Comparison of ENCODE assay signal across 10 mouse cellular contexts in genomic region chr13:71158300-71158860, GRCm38 (mm10).
DNase-seq lines count a peak whose midpoint lies in the region; ATAC-seq lines count a peak whose summit lies in the region.
"Had no signal": no experiment of that assay in that cellular context is flagged by ENCODE, and none has a peak within 500 bp of the region (broad histone marks: within the 10 kb centered on the region; RNA-seq: fewer than 3 reads in every experiment).

No protein-coding gene starts in this region.

- no peak overlapping the region for H3K27ac ChIP-seq in limb, embryonic 11.5 days (replicated peaks; ENCODE audit: low read depth, low read length)
- H3K27ac ChIP-seq in limb, embryonic 10.5 days: no peak overlapping the region
- no peak overlapping the region for H3K27ac ChIP-seq in forebrain, embryonic 11.5 days (ENCODE audit: low read depth, low read length)
- H3K27ac ChIP-seq in stomach, embryonic 14.5 days (ENCODE audit: low read length): no peak overlapping the region

- H3K36me3 ChIP-seq in limb, embryonic 11.5 days (ENCODE audit: control insufficient read depth, insufficient read depth, low read length): no peaks in the 10 kb centered on the region
- no peaks in the 10 kb centered on the region for H3K36me3 ChIP-seq in limb, embryonic 10.5 days
- no peaks in the 10 kb centered on the region for H3K36me3 ChIP-seq in forebrain, embryonic 11.5 days (ENCODE audit: control insufficient read depth, insufficient read depth, low read length)
- H3K36me3 ChIP-seq in stomach, embryonic 14.5 days (ENCODE audit: control insufficient read depth, insufficient read depth, low read length): no peaks in the 10 kb centered on the region
- H3K36me3 ChIP-seq: G1E had no signal

- H3K9me3 ChIP-seq in limb, embryonic 11.5 days (ENCODE audit: control insufficient read depth, low read length): no peaks in the 10 kb centered on the region
- no peaks in the 10 kb centered on the region for H3K9me3 ChIP-seq in limb, embryonic 10.5 days (replicated peaks)
- H3K9me3 ChIP-seq in forebrain, embryonic 11.5 days (ENCODE audit: control insufficient read depth, low read length): no peaks in the 10 kb centered on the region
- no peaks in the 10 kb centered on the region for H3K9me3 ChIP-seq in stomach, embryonic 14.5 days (ENCODE audit: control insufficient read depth, low read depth, low read length)

- no peak for ATAC-seq in limb, embryonic 11.5 days (ENCODE audit: insufficient number of reproducible peaks, low FRiP score, low TSS enrichment, low read depth)
- peak; percentile 88 for ATAC-seq in forebrain, embryonic 11.5 days (replicated peaks; ENCODE audit: low FRiP score)
- no peak for ATAC-seq in stomach, embryonic 14.5 days (ENCODE audit: insufficient number of reproducible peaks, insufficient read depth, low FRiP score, low read depth)

- DNase-seq in limb, embryonic 11.5 days (ENCODE audit: low spot score): peak; percentile 23
- no peak for DNase-seq in limb, embryonic 10.5 days (ENCODE audit: low spot score)
- peak; percentile 66 for DNase-seq in forebrain, embryonic 11.5 days (ENCODE audit: low spot score)
- DNase-seq in mesoderm, embryonic 11.5 days (ENCODE audit: low read depth, low spot score): peak; percentile 79
- no peak for DNase-seq in liver
- no peak for DNase-seq in layer of hippocampus, adult 9-11 months
- no peak for DNase-seq in kidney, postnatal 10 days
- DNase-seq: kidney, adult 11 months had no signal

- no peaks in the 10 kb centered on the region for H3K4me1 ChIP-seq in limb, embryonic 11.5 days (ENCODE audit: control insufficient read depth, insufficient read depth, low read length)
- H3K4me1 ChIP-seq in limb, embryonic 10.5 days: no peaks in the 10 kb centered on the region
- H3K4me1 ChIP-seq in forebrain, embryonic 11.5 days (replicated peaks; ENCODE audit: control insufficient read depth, insufficient read depth, low read length): peaks cover 2% of the 10 kb centered on the region; the same call in 1 of the 2 replicates
- no peaks in the 10 kb centered on the region for H3K4me1 ChIP-seq in stomach, embryonic 14.5 days (ENCODE audit: control insufficient read depth, insufficient read depth, low read length)

- no peaks in the 10 kb centered on the region for H3K27me3 ChIP-seq in limb, embryonic 11.5 days (ENCODE audit: control insufficient read depth, insufficient read depth, low read length)
- H3K27me3 ChIP-seq in limb, embryonic 10.5 days (ENCODE audit: low read depth, poor library complexity, severe bottlenecking): no peaks in the 10 kb centered on the region
- H3K27me3 ChIP-seq in forebrain, embryonic 11.5 days (ENCODE audit: control insufficient read depth, insufficient read depth, low read length): peaks cover 44% of the 10 kb centered on the region
- no peaks in the 10 kb centered on the region for H3K27me3 ChIP-seq in stomach, embryonic 14.5 days (ENCODE audit: control insufficient read depth, insufficient read depth, low read length)

- WGBS in limb, embryonic 11.5 days: 76% methylated on average over 13 of the region's 13 CpGs
- 74% methylated on average over 13 of the region's 13 CpGs for WGBS in limb, embryonic 10.5 days
- 12% methylated on average over 13 of the region's 13 CpGs for WGBS in forebrain, embryonic 11.5 days
- 58% methylated on average over 13 of the region's 13 CpGs for WGBS in stomach, embryonic 14.5 days

- H3K4me3 ChIP-seq in limb, embryonic 11.5 days (ENCODE audit: low read depth, low read length): no peak overlapping the region
- H3K4me3 ChIP-seq in limb, embryonic 10.5 days: no peak overlapping the region
- H3K4me3 ChIP-seq in forebrain, embryonic 11.5 days (ENCODE audit: low read depth, low read length): no peak overlapping the region
- H3K4me3 ChIP-seq in stomach, embryonic 14.5 days (ENCODE audit: low read depth, low read length): no peak overlapping the region

- H3K9ac ChIP-seq in limb, embryonic 11.5 days (ENCODE audit: low read length): no peak overlapping the region
- no peak overlapping the region for H3K9ac ChIP-seq in forebrain, embryonic 11.5 days (ENCODE audit: low read length)
- no peak overlapping the region for H3K9ac ChIP-seq in stomach, embryonic 14.5 days (replicated peaks; ENCODE audit: low read depth, low read length)

- H3K4me2 ChIP-seq in limb, embryonic 11.5 days (ENCODE audit: low read depth, severe bottlenecking): no peak overlapping the region
- peak overlapping the region; percentile 37 for H3K4me2 ChIP-seq in forebrain, embryonic 11.5 days (ENCODE audit: low read depth, low read length, severe bottlenecking)
- peak overlapping the region; percentile 16; the same call in 1 of the 2 replicates for H3K4me2 ChIP-seq in stomach, embryonic 14.5 days (replicated peaks; ENCODE audit: low read depth, low read length)

Comparison
In these comparisons a context has a peak if more than half of its experiments do, and no peak if none do; other contexts are left out.
1. DNase-seq: peak in limb, embryonic 11.5 days (single experiment), forebrain, embryonic 11.5 days (single experiment) and mesoderm, embryonic 11.5 days (single experiment); none in limb, embryonic 10.5 days (single experiment), liver (single experiment), layer of hippocampus, adult 9-11 months (single experiment) and kidney, postnatal 10 days (single experiment).